Mouse (Mus musculus): ENCODE results near the gene Vcp. TPM values are rescaled to one million over a fixed set of nuclear protein-coding genes. Genes with fewer than 3 reads are reported as not detected.
"Not testable (repeated sequence)": the region's sequence is repeated elsewhere in the genome, so short reads cannot be mapped to it uniquely, and the experiment has no call there.

Vcp gene
- polyA plus RNA-seq, 1 experiment from 2014 or later, result 654 TPM

GRCm38 (mm10) chr4:43004951-43005350 lies 4.6 kb upstream of the Vcp start:
- ATAC-seq (ENCODE audit: insufficient number of reproducible peaks, low FRiP score, low TSS enrichment, low read depth), result no peak
- Histone ChIP-seq H3K36me3 (ENCODE audit: control insufficient read depth, insufficient read depth, low read length) (no peaks in the 10 kb centered on the region; the same call in 1 of the 2 replicates), H3K27ac (replicated peaks; ENCODE audit: low read depth, low read length) (no peak overlapping the region), H3K27me3 (ENCODE audit: control insufficient read depth, insufficient read depth, low read length) (no peaks in the 10 kb centered on the region), H3K4me2 (ENCODE audit: low read depth, severe bottlenecking) (no peak overlapping the region), H3K4me3 (ENCODE audit: low read depth, low read length) (no peak overlapping the region), H3K9ac (ENCODE audit: low read length) (no peak overlapping the region), H3K4me1 (ENCODE audit: control insufficient read depth, insufficient read depth, low read length) (no peaks in the 10 kb centered on the region; the same call in 1 of the 2 replicates), H3K9me3 (ENCODE audit: control insufficient read depth, low read length) (no peaks in the 10 kb centered on the region)
- 93% methylated on average over 3 of the region's 3 CpGs for WGBS
- DNase-seq (ENCODE audit: low spot score), result no peak

GRCm38 (mm10) chr4:43002756-43003439 lies 2.6 kb upstream of the Vcp start:
- WGBS, result 78% methylated on average over 12 of the region's 12 CpGs
- no peaks in the 10 kb centered on the region for H3K27me3 ChIP-seq (ENCODE audit: control insufficient read depth, insufficient read depth, low read length)
- no peak overlapping the region for H3K4me2 ChIP-seq (ENCODE audit: low read depth, severe bottlenecking)
- peaks cover 2% of the 10 kb centered on the region; the same call in 1 of the 2 replicates for H3K4me1 ChIP-seq (ENCODE audit: control insufficient read depth, insufficient read depth, low read length)
- no peak overlapping the region for H3K9ac ChIP-seq (ENCODE audit: low read length)
- no peaks in the 10 kb centered on the region for H3K9me3 ChIP-seq (ENCODE audit: control insufficient read depth, low read length)
- ATAC-seq (ENCODE audit: insufficient number of reproducible peaks, low FRiP score, low TSS enrichment, low read depth) (no peak), DNase-seq (ENCODE audit: low spot score) (no peak)
- no peak overlapping the region for H3K4me3 ChIP-seq (ENCODE audit: low read depth, low read length)
- no peak overlapping the region for H3K27ac ChIP-seq (replicated peaks; ENCODE audit: low read depth, low read length)
- no peaks in the 10 kb centered on the region; the same call in 1 of the 2 replicates for H3K36me3 ChIP-seq (ENCODE audit: control insufficient read depth, insufficient read depth, low read length)

DNA sequence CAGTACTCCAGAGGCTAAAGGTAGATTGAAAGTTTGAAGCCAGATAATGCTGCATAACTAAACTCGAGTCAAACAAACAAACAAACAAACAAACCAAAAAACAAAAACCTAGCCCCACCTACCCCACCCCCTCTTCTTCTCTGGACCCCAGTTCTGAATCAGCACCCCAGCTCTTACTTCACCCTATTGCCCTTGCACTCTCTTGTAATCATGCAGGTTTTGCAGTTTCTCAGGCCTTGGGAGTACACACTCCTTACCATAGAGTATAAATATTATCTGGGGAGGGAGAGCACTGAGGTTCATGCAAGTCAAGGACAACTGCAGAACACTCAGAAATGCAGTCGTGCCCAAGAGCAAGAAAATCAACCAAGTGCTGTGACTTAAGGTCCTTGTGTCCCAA lies 965 bp upstream of the Vcp start:
- DNase-seq (ENCODE audit: low spot score) (no peak), ATAC-seq (ENCODE audit: insufficient number of reproducible peaks, low FRiP score, low TSS enrichment, low read depth) (no peak)
- Histone ChIP-seq H3K4me2 (ENCODE audit: low read depth, severe bottlenecking) (no peak overlapping the region), H3K9ac (ENCODE audit: low read length) (no peak overlapping the region), H3K27ac (replicated peaks; ENCODE audit: low read depth, low read length) (no peak overlapping the region; the same call in 1 of the 2 replicates), H3K4me1 (ENCODE audit: control insufficient read depth, insufficient read depth, low read length) (peaks cover 2% of the 10 kb centered on the region; the same call in 1 of the 2 replicates), H3K9me3 (ENCODE audit: control insufficient read depth, low read length) (no peaks in the 10 kb centered on the region), H3K4me3 (ENCODE audit: low read depth, low read length) (no peak overlapping the region), H3K36me3 (ENCODE audit: control insufficient read depth, insufficient read depth, low read length) (no peaks in the 10 kb centered on the region), H3K27me3 (ENCODE audit: control insufficient read depth, insufficient read depth, low read length) (no peaks in the 10 kb centered on the region)
- 89% methylated on average over 2 of the region's 2 CpGs for WGBS

DNA sequence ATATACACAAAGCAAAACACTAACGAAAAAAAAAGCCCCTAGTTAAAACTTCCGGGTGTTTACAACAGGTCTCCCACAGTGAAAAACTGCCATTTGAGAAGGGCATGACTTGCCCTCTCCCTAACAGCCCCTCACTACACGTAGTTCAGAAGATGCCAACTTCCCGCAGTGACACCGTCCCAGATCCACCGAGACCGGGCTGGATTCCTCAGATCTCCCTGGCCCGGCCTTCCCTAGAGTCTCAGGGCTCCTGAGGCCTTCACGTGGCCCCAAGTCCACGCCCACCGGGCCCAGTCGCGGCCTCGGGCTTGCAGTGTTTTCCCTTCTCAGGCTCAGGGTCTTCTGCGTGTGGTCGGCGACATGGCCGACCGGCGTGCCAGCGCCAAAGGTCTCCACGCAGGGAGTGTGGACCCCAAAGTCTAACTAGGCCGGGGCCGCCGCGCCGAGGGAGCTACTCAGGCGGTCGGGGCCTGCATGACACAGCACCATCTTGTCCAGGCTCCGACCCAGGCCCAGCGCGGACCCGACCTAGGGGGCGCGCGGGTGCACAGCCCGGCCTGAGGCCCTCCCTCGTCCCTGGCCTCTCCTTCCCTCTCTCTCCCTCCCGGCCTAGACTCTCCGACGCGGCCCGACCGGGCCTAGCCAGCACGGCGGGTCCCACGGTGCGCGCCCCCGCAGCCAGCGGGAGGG lies 711 bp downstream of the Vcp start:
- peak; percentile 77 for ATAC-seq (ENCODE audit: insufficient number of reproducible peaks, low FRiP score, low TSS enrichment, low read depth)
- peaks cover 3% of the 10 kb centered on the region; the same call in 1 of the 2 replicates for H3K36me3 ChIP-seq (ENCODE audit: control insufficient read depth, insufficient read depth, low read length)
- H3K4me2 ChIP-seq (ENCODE audit: low read depth, severe bottlenecking), result peak overlapping the region; percentile 82
- H3K4me3 ChIP-seq (ENCODE audit: low read depth, low read length), result peak overlapping the region; percentile 97
- peaks cover 2% of the 10 kb centered on the region; the same call in 1 of the 2 replicates for H3K4me1 ChIP-seq (ENCODE audit: control insufficient read depth, insufficient read depth, low read length)
- H3K27me3 ChIP-seq (ENCODE audit: control insufficient read depth, insufficient read depth, low read length), result no peaks in the 10 kb centered on the region
- H3K27ac ChIP-seq (replicated peaks; ENCODE audit: low read depth, low read length), result peak overlapping the region; percentile 98
- WGBS, result under 1% methylated on average over 50 of the region's 51 CpGs
- H3K9ac ChIP-seq (ENCODE audit: low read length), result peak overlapping the region; percentile 95
- peak; percentile 85 for DNase-seq (ENCODE audit: low spot score)
- no peaks in the 10 kb centered on the region for H3K9me3 ChIP-seq (ENCODE audit: control insufficient read depth, low read length)

DNA sequence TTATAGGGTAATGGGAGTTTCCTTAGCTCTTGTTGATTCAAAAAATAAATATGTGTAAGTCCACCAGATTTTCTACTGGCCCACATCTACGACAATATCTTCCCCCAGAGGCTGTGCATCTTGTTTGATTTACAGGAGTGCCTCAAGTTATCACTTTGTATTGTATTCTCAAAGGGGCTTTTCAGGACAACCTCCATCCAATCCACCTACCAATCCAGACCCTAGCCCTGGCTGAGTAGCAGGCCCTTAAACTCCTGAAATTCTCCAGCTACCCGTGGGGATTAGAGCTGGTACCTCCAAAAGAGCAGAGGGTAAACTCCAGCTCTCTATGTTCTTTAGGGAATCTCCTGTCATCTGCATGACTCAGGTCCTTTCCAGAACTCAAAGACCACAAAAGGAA lies 2.3 kb downstream of the Vcp start:
- Histone ChIP-seq H3K27me3 (ENCODE audit: control insufficient read depth, insufficient read depth, low read length) (no peaks in the 10 kb centered on the region), H3K9ac (ENCODE audit: low read length) (no peak overlapping the region), H3K4me2 (ENCODE audit: low read depth, severe bottlenecking) (peak overlapping the region; percentile 82; the same call in 1 of the 2 replicates), H3K9me3 (ENCODE audit: control insufficient read depth, low read length) (no peaks in the 10 kb centered on the region), H3K4me3 (ENCODE audit: low read depth, low read length) (no peak overlapping the region; the same call in 1 of the 2 replicates), H3K4me1 (ENCODE audit: control insufficient read depth, insufficient read depth, low read length) (peaks cover 2% of the 10 kb centered on the region; the same call in 1 of the 2 replicates), H3K27ac (replicated peaks; ENCODE audit: low read depth, low read length) (no peak overlapping the region), H3K36me3 (ENCODE audit: control insufficient read depth, insufficient read depth, low read length) (peaks cover 6% of the 10 kb centered on the region)
- DNase-seq (ENCODE audit: low spot score) (no peak), ATAC-seq (ENCODE audit: insufficient number of reproducible peaks, low FRiP score, low TSS enrichment, low read depth) (no peak)
- 89% methylated on average over 2 of the region's 2 CpGs for whole genome bisulfite sequencing

DNA sequence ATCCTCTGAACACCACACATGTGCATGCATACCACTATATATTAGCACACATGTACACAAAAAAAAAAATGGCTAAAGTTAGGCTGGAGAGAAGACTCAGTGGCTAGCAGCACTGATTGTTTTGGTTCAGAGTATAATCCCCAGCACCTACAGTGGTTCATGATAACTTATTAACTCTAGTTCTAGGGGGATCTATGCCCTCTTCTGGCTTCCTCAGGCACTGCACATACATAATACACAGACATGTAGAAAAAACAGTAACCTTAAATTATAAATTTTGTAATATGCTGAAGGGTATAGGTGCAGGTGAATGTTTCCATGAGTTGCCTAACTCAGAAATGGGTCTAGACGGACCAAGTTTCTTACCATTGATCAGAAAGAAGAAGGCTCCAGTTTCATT lies 12.0 kb downstream of the Vcp start:
- DNase-seq (ENCODE audit: low spot score) (no peak), ATAC-seq (ENCODE audit: insufficient number of reproducible peaks, low FRiP score, low TSS enrichment, low read depth) (no peak)
- no peak overlapping the region for H3K4me2 ChIP-seq (ENCODE audit: low read depth, severe bottlenecking)
- H3K36me3 ChIP-seq (ENCODE audit: control insufficient read depth, insufficient read depth, low read length), result peaks cover 36% of the 10 kb centered on the region
- H3K27me3 ChIP-seq (ENCODE audit: control insufficient read depth, insufficient read depth, low read length), result no peaks in the 10 kb centered on the region
- no peaks in the 10 kb centered on the region for H3K9me3 ChIP-seq (ENCODE audit: control insufficient read depth, low read length)
- no peak overlapping the region for H3K27ac ChIP-seq (replicated peaks; ENCODE audit: low read depth, low read length)
- H3K4me3 ChIP-seq (ENCODE audit: low read depth, low read length), result no peak overlapping the region
- no peaks in the 10 kb centered on the region for H3K4me1 ChIP-seq (ENCODE audit: control insufficient read depth, insufficient read depth, low read length)
- WGBS, result 82% methylated on average over 1 of the region's 1 CpGs
- H3K9ac ChIP-seq (ENCODE audit: low read length), result no peak overlapping the region

DNA sequence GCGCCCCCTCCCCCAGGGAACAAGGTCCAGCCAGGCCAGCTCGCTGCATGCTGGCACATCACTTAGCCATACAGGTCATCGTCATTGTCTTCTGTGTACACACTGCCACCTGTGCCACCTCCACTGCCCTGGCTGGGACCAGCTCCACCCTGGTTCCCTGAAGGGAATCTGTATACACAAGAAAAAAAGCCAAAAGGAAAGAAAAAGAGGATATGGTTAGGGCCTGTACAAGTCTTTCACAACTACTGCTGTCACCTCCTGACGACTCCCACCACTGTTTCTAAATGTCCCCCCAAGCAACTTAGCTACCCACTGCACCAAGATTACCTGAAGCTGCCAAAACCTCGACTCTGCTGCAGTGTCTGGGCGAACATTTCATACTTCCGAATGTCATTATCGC lies 19.8 kb downstream of the Vcp start:
- H3K36me3 ChIP-seq (ENCODE audit: control insufficient read depth, insufficient read depth, low read length), result peaks cover 12% of the 10 kb centered on the region
- H3K4me1 ChIP-seq (ENCODE audit: control insufficient read depth, insufficient read depth, low read length); H3K4me2 ChIP-seq (ENCODE audit: low read depth, severe bottlenecking); ATAC-seq (ENCODE audit: insufficient number of reproducible peaks, low FRiP score, low TSS enrichment, low read depth); H3K27me3 ChIP-seq (ENCODE audit: control insufficient read depth, insufficient read depth, low read length); H3K27ac ChIP-seq (replicated peaks; ENCODE audit: low read depth, low read length); H3K9ac ChIP-seq (ENCODE audit: low read length); DNase-seq (ENCODE audit: low spot score); H3K9me3 ChIP-seq (ENCODE audit: control insufficient read depth, low read length); H3K4me3 ChIP-seq (ENCODE audit: low read depth, low read length): not testable (repeated sequence)
- WGBS, result 85% methylated on average over 7 of the region's 8 CpGs

DNA sequence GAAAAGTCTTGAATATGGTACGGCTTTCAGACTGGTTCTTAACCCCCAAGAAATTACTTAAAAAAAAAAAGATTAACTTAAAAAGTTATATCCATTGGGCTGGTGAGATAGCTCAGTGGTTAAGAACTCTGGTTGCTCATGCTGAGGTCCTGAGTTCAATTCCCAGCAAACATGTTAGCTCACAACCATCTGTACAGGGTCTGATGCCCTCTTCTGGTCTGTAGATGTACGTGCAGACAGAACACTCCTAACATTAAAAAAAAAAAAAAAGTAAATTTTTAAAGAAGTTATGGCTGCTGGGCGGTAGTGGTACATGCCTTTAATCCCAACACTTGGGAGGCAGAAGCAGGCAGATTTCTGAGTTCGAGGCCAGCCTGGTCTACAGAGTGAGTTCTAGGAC lies 22.2 kb downstream of the Vcp start:
- 91% methylated on average over 4 of the region's 4 CpGs for WGBS
- Histone ChIP-seq H3K4me2 (ENCODE audit: low read depth, severe bottlenecking) (no peak overlapping the region), H3K36me3 (ENCODE audit: control insufficient read depth, insufficient read depth, low read length) (peaks cover 6% of the 10 kb centered on the region), H3K9me3 (ENCODE audit: control insufficient read depth, low read length) (no peaks in the 10 kb centered on the region), H3K27me3 (ENCODE audit: control insufficient read depth, insufficient read depth, low read length) (no peaks in the 10 kb centered on the region), H3K4me1 (ENCODE audit: control insufficient read depth, insufficient read depth, low read length) (no peaks in the 10 kb centered on the region), H3K27ac (replicated peaks; ENCODE audit: low read depth, low read length) (no peak overlapping the region), H3K9ac (ENCODE audit: low read length) (no peak overlapping the region), H3K4me3 (ENCODE audit: low read depth, low read length) (no peak overlapping the region)
- ATAC-seq (ENCODE audit: insufficient number of reproducible peaks, low FRiP score, low TSS enrichment, low read depth) (no peak), DNase-seq (ENCODE audit: low spot score) (no peak)
